Mouse (Mus musculus): ENCODE measurements around the gene Bcl7c. TPM values are rescaled to one million over a fixed set of nuclear protein-coding genes. Genes with fewer than 3 reads are reported as not detected.

The Bcl7c gene
- total and polyA plus RNA-seq, 3 experiments: 28.2 to 330 (median 38.7) TPM

GRCm38 (mm10) chr7:127689626-127690280 lies 19.0 kb downstream of the Bcl7c start:
- Histone ChIP-seq H3K27me3 (ENCODE audit: insufficient read depth, low read length) (peaks cover 6% of the 10 kb centered on the region), H3K4me3 (ENCODE audit: low read depth, low read length) (no peak overlapping the region), H3K36me3 (replicated peaks) (no peaks in the 10 kb centered on the region), H3K9me3 (replicated peaks) (no peaks in the 10 kb centered on the region), H3K4me1 (ENCODE audit: insufficient read depth, low read depth, low read length) (peaks cover 6% of the 10 kb centered on the region)
- TF ChIP-seq CTCF (IDR thresholded peaks at IDR 0.05; ENCODE audit: low read depth, low read length) (no peak), GATA1 (IDR thresholded peaks at IDR 0.05; ENCODE audit: borderline replicate concordance, low read length) (no peak), GATA2 (IDR thresholded peaks at IDR 0.05; ENCODE audit: borderline replicate concordance, low read depth, low read length) (no peak), TAL1 (conservative IDR thresholded peaks at IDR 0.05; ENCODE audit: low read depth, low read length) (no peak), POLR2AphosphoS5 (IDR thresholded peaks at IDR 0.05; ENCODE audit: insufficient replicate concordance, low read depth, low read length) (no peak)
- DNase-seq (ENCODE audit: low spot score): no peak
- ATAC-seq (ENCODE audit: extremely low read depth, insufficient number of reproducible peaks, low FRiP score, poor library complexity, severe bottlenecking): no peak

GRCm38 (mm10) chr7:127688935-127689334 lies 19.8 kb downstream of the Bcl7c start:
- no peak for ATAC-seq (ENCODE audit: extremely low read depth, insufficient number of reproducible peaks, low FRiP score, poor library complexity, severe bottlenecking)
- peaks cover 6% of the 10 kb centered on the region for H3K4me1 ChIP-seq (ENCODE audit: insufficient read depth, low read depth, low read length)
- H3K4me3 ChIP-seq (ENCODE audit: low read depth, low read length): no peak overlapping the region
- DNase-seq (ENCODE audit: low spot score): no peak
- H3K27me3 ChIP-seq (ENCODE audit: insufficient read depth, low read length): peaks cover 6% of the 10 kb centered on the region
- no peaks in the 10 kb centered on the region for H3K9me3 ChIP-seq (replicated peaks)
- H3K36me3 ChIP-seq (replicated peaks): no peaks in the 10 kb centered on the region
- TF ChIP-seq POLR2AphosphoS5 (IDR thresholded peaks at IDR 0.05; ENCODE audit: insufficient replicate concordance, low read depth, low read length) (no peak), TAL1 (conservative IDR thresholded peaks at IDR 0.05; ENCODE audit: low read depth, low read length) (no peak), CTCF (IDR thresholded peaks at IDR 0.05; ENCODE audit: low read depth, low read length) (no peak), GATA1 (IDR thresholded peaks at IDR 0.05; ENCODE audit: borderline replicate concordance, low read length) (no peak), GATA2 (IDR thresholded peaks at IDR 0.05; ENCODE audit: borderline replicate concordance, low read depth, low read length) (no peak)

GRCm38 (mm10) chr7:127686740-127687449 lies 21.8 kb downstream of the Bcl7c start:
- DNase-seq (ENCODE audit: low spot score) (no peak), ATAC-seq (ENCODE audit: extremely low read depth, insufficient number of reproducible peaks, low FRiP score, poor library complexity, severe bottlenecking) (no peak)
- TF ChIP-seq CTCF (IDR thresholded peaks at IDR 0.05; ENCODE audit: low read depth, low read length) (no peak), GATA1 (IDR thresholded peaks at IDR 0.05; ENCODE audit: borderline replicate concordance, low read length) (no peak), POLR2AphosphoS5 (IDR thresholded peaks at IDR 0.05; ENCODE audit: insufficient replicate concordance, low read depth, low read length) (no peak), TAL1 (conservative IDR thresholded peaks at IDR 0.05; ENCODE audit: low read depth, low read length) (no peak), GATA2 (IDR thresholded peaks at IDR 0.05; ENCODE audit: borderline replicate concordance, low read depth, low read length) (no peak)
- no peaks in the 10 kb centered on the region for H3K36me3 ChIP-seq (replicated peaks)
- H3K4me1 ChIP-seq (ENCODE audit: insufficient read depth, low read depth, low read length): peaks cover 6% of the 10 kb centered on the region
- peaks cover 6% of the 10 kb centered on the region for H3K27me3 ChIP-seq (ENCODE audit: insufficient read depth, low read length)
- no peak overlapping the region for H3K4me3 ChIP-seq (ENCODE audit: low read depth, low read length)
- H3K9me3 ChIP-seq (replicated peaks): no peaks in the 10 kb centered on the region

- no peaks in the 10 kb centered on the region for H3K36me3 ChIP-seq (replicated peaks)
- H3K4me1 ChIP-seq (ENCODE audit: insufficient read depth, low read depth, low read length): no peaks in the 10 kb centered on the region
- ATAC-seq (ENCODE audit: extremely low read depth, insufficient number of reproducible peaks, low FRiP score, poor library complexity, severe bottlenecking) (no peak), DNase-seq (ENCODE audit: low spot score) (no peak)
- no peak overlapping the region for H3K4me3 ChIP-seq (ENCODE audit: low read depth, low read length)
- TF ChIP-seq TAL1 (conservative IDR thresholded peaks at IDR 0.05; ENCODE audit: low read depth, low read length) (no peak), POLR2AphosphoS5 (IDR thresholded peaks at IDR 0.05; ENCODE audit: insufficient replicate concordance, low read depth, low read length) (no peak), GATA2 (IDR thresholded peaks at IDR 0.05; ENCODE audit: borderline replicate concordance, low read depth, low read length) (no peak), CTCF (IDR thresholded peaks at IDR 0.05; ENCODE audit: low read depth, low read length) (no peak), GATA1 (IDR thresholded peaks at IDR 0.05; ENCODE audit: borderline replicate concordance, low read length) (no peak)
- no peaks in the 10 kb centered on the region for H3K9me3 ChIP-seq (replicated peaks)
- H3K27me3 ChIP-seq (ENCODE audit: insufficient read depth, low read length): peaks cover 6% of the 10 kb centered on the region
Measured at GRCm38 (mm10) chr7:127685304-127686018, 23.3 kb downstream of the Bcl7c start.

GRCm38 (mm10) chr7:127681888-127682553 lies 26.7 kb downstream of the Bcl7c start:
- Histone ChIP-seq H3K9me3 (replicated peaks) (no peaks in the 10 kb centered on the region), H3K4me1 (ENCODE audit: insufficient read depth, low read depth, low read length) (no peaks in the 10 kb centered on the region), H3K4me3 (ENCODE audit: low read depth, low read length) (no peak overlapping the region), H3K27me3 (ENCODE audit: insufficient read depth, low read length) (no peaks in the 10 kb centered on the region; the same call in 1 of the 2 replicates), H3K36me3 (replicated peaks) (no peaks in the 10 kb centered on the region)
- no peak for ATAC-seq (ENCODE audit: extremely low read depth, insufficient number of reproducible peaks, low FRiP score, poor library complexity, severe bottlenecking)
- DNase-seq (ENCODE audit: low spot score): no peak
- TF ChIP-seq GATA1 (IDR thresholded peaks at IDR 0.05; ENCODE audit: borderline replicate concordance, low read length): no peak
- TF ChIP-seq TAL1 (conservative IDR thresholded peaks at IDR 0.05; ENCODE audit: low read depth, low read length): no peak
- no peak for TF ChIP-seq CTCF (IDR thresholded peaks at IDR 0.05; ENCODE audit: low read depth, low read length)
- TF ChIP-seq POLR2AphosphoS5 (IDR thresholded peaks at IDR 0.05; ENCODE audit: insufficient replicate concordance, low read depth, low read length): no peak
- TF ChIP-seq GATA2 (IDR thresholded peaks at IDR 0.05; ENCODE audit: borderline replicate concordance, low read depth, low read length): no peak
